Comparison of ENCODE assay signal across 7 mouse cellular contexts in the genomic region with DNA sequence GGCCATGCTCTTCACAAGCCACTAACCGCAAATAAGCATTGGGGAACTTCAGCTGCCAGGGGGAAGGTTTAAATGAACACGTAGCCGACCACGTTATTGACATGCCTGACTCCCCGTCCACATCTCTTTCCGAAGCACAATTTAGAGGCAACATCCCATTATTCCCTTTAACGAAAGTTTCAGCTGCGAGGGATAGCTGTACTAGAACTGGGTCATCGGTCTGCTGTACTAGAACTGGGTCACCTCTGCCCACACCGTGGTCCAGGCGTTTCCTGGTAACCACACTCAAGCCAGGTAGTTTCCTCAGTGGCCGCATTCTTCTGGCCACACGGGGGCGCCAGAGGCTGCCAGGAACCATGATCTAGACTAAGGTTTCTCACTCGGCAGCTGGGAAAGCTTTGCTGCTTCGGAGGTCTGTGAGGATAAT. TPM values are rescaled to one million over a fixed set of nuclear protein-coding genes. Genes with fewer than 3 reads are reported as not detected.
A peak's percentile ranks its signal among the peaks of the same experiment; 100 is the strongest.
DNase-seq lines count a peak whose midpoint lies in the region; ATAC-seq and TF ChIP-seq lines count a peak whose summit lies in the region.

No protein-coding gene starts in this region.

- TF ChIP-seq CTCF in intestine, postnatal 0 days (IDR thresholded peaks at IDR 0.05; ENCODE audit: low read depth), result peak; percentile 99

- no peak overlapping the region for H3K4me3 ChIP-seq in intestine, postnatal 0 days (ENCODE audit: low read depth, low read length)
- no peak overlapping the region for H3K4me3 ChIP-seq in midbrain, embryonic 11.5 days (ENCODE audit: low read depth, low read length)

- peak overlapping the region; percentile 48 for H3K4me2 ChIP-seq in intestine, postnatal 0 days (replicated peaks; ENCODE audit: low read depth)
- H3K4me2 ChIP-seq in midbrain, embryonic 11.5 days, result peak overlapping the region; percentile 25; the same call in 1 of the 2 replicates

- DNase-seq in adrenal gland, adult 8-10 months, result peak; percentile 72
- peak; percentile 81 for DNase-seq in embryo, embryonic 11.5 days (ENCODE audit: low read depth, low spot score)
- peak; percentile 88 for DNase-seq in left cerebral cortex, postnatal 36 days (ENCODE audit: low spot score in 2 of 2)
- peak; percentile 99 for DNase-seq in midbrain, embryonic 11.5 days (ENCODE audit: low spot score, missing footprints)
- peak; percentile 88 for DNase-seq in right cerebral cortex, postnatal 4 days

- no peak overlapping the region for H3K9ac ChIP-seq in intestine, postnatal 0 days (ENCODE audit: low read depth, low read length)
- H3K9ac ChIP-seq in midbrain, embryonic 11.5 days (ENCODE audit: low read length), result no peak overlapping the region

- WGBS in intestine, postnatal 0 days, result 9% methylated on average over 16 of the region's 16 CpGs
- whole genome bisulfite sequencing in midbrain, embryonic 11.5 days, result 7% methylated on average over 16 of the region's 16 CpGs

- intact Hi-C loops in left cerebral cortex, postnatal 36 days (cut with DNase I), result no loop called here

- peak; percentile 61 for ATAC-seq in granulocyte monocyte progenitor cell, adult 5-6 weeks (replicated peaks; ENCODE audit: poor library complexity, severe bottlenecking)
- peak; percentile 46; the same call in 1 of the 2 replicates for ATAC-seq in intestine, postnatal 0 days
- ATAC-seq in midbrain, embryonic 11.5 days (ENCODE audit: low FRiP score), result peak; percentile 68

- H3K27me3 ChIP-seq in intestine, postnatal 0 days (replicated peaks; ENCODE audit: control insufficient read depth, insufficient read depth, low read length), result no peaks in the 10 kb centered on the region
- no peaks in the 10 kb centered on the region for H3K27me3 ChIP-seq in midbrain, embryonic 11.5 days (ENCODE audit: control insufficient read depth, insufficient read depth, low read length)

- H3K9me3 ChIP-seq in intestine, postnatal 0 days (ENCODE audit: control insufficient read depth), result no peaks in the 10 kb centered on the region
- no peaks in the 10 kb centered on the region for H3K9me3 ChIP-seq in midbrain, embryonic 11.5 days (ENCODE audit: control insufficient read depth, low read length)

- no peak overlapping the region for H3K27ac ChIP-seq in intestine, postnatal 0 days (ENCODE audit: low read depth, low read length)
- H3K27ac ChIP-seq in midbrain, embryonic 11.5 days (ENCODE audit: low read depth, low read length), result no peak overlapping the region

- H3K4me1 ChIP-seq in intestine, postnatal 0 days (replicated peaks; ENCODE audit: control insufficient read depth, insufficient read depth, low read length), result no peaks in the 10 kb centered on the region
- H3K4me1 ChIP-seq in midbrain, embryonic 11.5 days (ENCODE audit: control insufficient read depth, insufficient read depth, low read length), result peaks cover 9% of the 10 kb centered on the region; the same call in 1 of the 2 replicates

- peaks cover 15% of the 10 kb centered on the region for H3K36me3 ChIP-seq in intestine, postnatal 0 days (ENCODE audit: control insufficient read depth, insufficient read depth)
- H3K36me3 ChIP-seq in midbrain, embryonic 11.5 days (ENCODE audit: control insufficient read depth, insufficient read depth, low read length), result no peaks in the 10 kb centered on the region

RNA-seq across cellular contexts. Expression of gene Polr2b, which starts 44.4 kb away (rescaled TPM):
- total RNA-seq in adrenal gland, adult 8-10 months (2022), result 100 to 1,000 TPM in 2 of 4 experiments, 10 to 100 TPM in 2; 63.5 to 111 (median 85.4) TPM
- 61.4 and 71.7 TPM in 2 replicates for total RNA-seq in granulocyte monocyte progenitor cell, adult 5-6 weeks (2014; fragmentation: Nextera tagmentation)
- 136 and 140 TPM in 2 replicates for total RNA-seq in granulocyte monocyte progenitor cell, adult 5-6 weeks (2017)
- polyA plus RNA-seq in intestine, postnatal 0 days (2015; fragmentation: Nextera tagmentation; extraction: Ambion mirVana), result 18.7 and 20.3 TPM in 2 replicates
- 10 to 100 TPM; 45.6 to 45.8 TPM for total RNA-seq in left cerebral cortex, postnatal 36 days (2021)
- 113 and 124 TPM in 2 replicates for polyA plus RNA-seq in midbrain, embryonic 11.5 days (2014; fragmentation: Nextera tagmentation; extraction: Ambion mirVana)

RNA-seq across cellular contexts. Expression of gene Noa1, which starts 44.5 kb away (rescaled TPM):
- 10 to 100 TPM; 25.0 to 29.8 (median 27.7) TPM for total RNA-seq in adrenal gland, adult 8-10 months (2022)
- 46.2 and 54.2 TPM in 2 replicates for total RNA-seq in granulocyte monocyte progenitor cell, adult 5-6 weeks (2014; fragmentation: Nextera tagmentation)
- 8.8 and 16.5 TPM in 2 replicates for total RNA-seq in granulocyte monocyte progenitor cell, adult 5-6 weeks (2017)
- polyA plus RNA-seq in intestine, postnatal 0 days (2015; fragmentation: Nextera tagmentation; extraction: Ambion mirVana), result 11.8 and 12.3 TPM in 2 replicates
- 10 to 100 TPM; 24.0 to 26.4 TPM for total RNA-seq in left cerebral cortex, postnatal 36 days (2021)
- polyA plus RNA-seq in midbrain, embryonic 11.5 days (2014; fragmentation: Nextera tagmentation; extraction: Ambion mirVana), result 34.1 and 36.6 TPM in 2 replicates

RNA-seq across cellular contexts. Expression of gene Igfbp7, which starts 53.5 kb away (rescaled TPM):
- 100 to 1,000 TPM; 532 to 639 (median 602) TPM for total RNA-seq in adrenal gland, adult 8-10 months (2022)
- 4.6 TPM in 1 of 2 replicates, not detected in the other for total RNA-seq in granulocyte monocyte progenitor cell, adult 5-6 weeks (2014; fragmentation: Nextera tagmentation)
- 1.4 TPM in 1 of 2 replicates, not detected in the other for total RNA-seq in granulocyte monocyte progenitor cell, adult 5-6 weeks (2017)
- 255 and 258 TPM in 2 replicates for polyA plus RNA-seq in intestine, postnatal 0 days (2015; fragmentation: Nextera tagmentation; extraction: Ambion mirVana)
- total RNA-seq in left cerebral cortex, postnatal 36 days (2021), result 10 to 100 TPM; 45.1 to 48.4 TPM
- polyA plus RNA-seq in midbrain, embryonic 11.5 days (2014; fragmentation: Nextera tagmentation; extraction: Ambion mirVana), result 25.1 and 26.8 TPM in 2 replicates

Comparison
In these comparisons a context has a peak if more than half of its experiments do, and no peak if none do; other contexts are left out.
1. RNA of gene Igfbp7, which starts 53.5 kb away (total RNA-seq): 532 to 639 TPM in adrenal gland, adult 8-10 months; 45.1 to 48.4 TPM in left cerebral cortex, postnatal 36 days and 1.4 to 4.6 TPM in granulocyte monocyte progenitor cell, adult 5-6 weeks; every median in the first group is over 10 times any median in the second.
2. Peak in every context shown above with its lines, with median percentiles within 50 percentile points of each other: DNase-seq and ATAC-seq.